Mouse (Mus musculus) c-Kit-positive CD71-positive TER-119-positive erythroid progenitor cells, embryonic 14.5 days (primary cell): Measurements from ENCODE around the gene Rpl35a.
A peak's percentile ranks its signal among the peaks of the same experiment; 100 is the strongest.
"Not testable (repeated sequence)": the region's sequence is repeated elsewhere in the genome, so short reads cannot be mapped to it uniquely, and the experiment has no call there.

Experiments
- DNase-seq: peaks from one replicate; pipeline ENCODE4 v3.0.0-alpha.2; 2013; ENCODE audit warnings: low spot score

Rpl35a gene

DNA sequence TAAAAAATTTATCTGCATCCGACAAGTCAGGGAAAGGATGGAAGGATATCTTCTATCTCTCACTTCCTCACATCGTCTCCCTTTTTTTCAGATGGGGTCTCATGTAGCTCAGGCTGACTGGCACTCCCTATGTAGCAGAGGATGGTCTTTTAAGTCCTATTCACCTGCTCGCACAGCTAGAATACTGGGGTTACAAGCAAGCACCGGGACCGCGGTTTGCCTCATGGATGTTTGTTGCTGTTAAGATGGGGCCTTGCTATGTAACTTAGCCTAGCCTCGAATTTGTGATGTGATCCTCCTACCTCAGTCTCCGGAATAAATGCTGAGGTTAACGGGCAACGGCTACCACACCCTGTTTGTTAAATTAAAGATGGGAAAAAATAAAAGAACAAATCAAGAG, 598 bp upstream of the Rpl35a start:
- no peak for DNase-seq

- peak; percentile 40 for DNase-seq
These were observed 533 bp downstream of the Rpl35a start for GRCm38 (mm10) chr16:33056786-33057185.

GRCm38 (mm10) chr16:33058033-33058432, 1.8 kb downstream of the Rpl35a start:
- DNase-seq = no peak

- not testable (repeated sequence) for DNase-seq
These were observed 2.4 kb downstream of the Rpl35a start for GRCm38 (mm10) chr16:33058656-33059055.

GRCm38 (mm10) chr16:33059471-33059870, 3.2 kb downstream of the Rpl35a start:
- no peak for DNase-seq

GRCm38 (mm10) chr16:33060926-33061325, 4.7 kb downstream of the Rpl35a start:
- peak; percentile 22 for DNase-seq

DNA sequence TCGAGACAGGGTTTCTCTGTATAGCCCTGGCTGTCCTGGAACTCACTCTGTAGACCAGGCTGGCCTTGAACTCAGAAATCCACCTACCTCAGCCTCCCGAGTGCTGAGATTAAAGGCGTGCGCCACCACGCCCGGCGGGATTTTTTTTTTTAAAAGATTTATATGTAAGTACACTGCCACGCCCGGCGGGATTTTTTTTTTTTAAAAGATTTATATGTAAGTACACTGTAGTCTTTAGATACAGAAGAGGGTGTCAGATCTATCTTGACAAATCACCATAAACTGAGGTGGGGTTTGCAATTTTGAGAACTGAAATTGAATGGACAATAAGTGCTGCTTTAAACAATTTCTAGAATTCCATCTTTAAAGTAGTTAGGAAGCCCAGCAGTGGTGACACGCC, 5.1 kb downstream of the Rpl35a start:
- peak; percentile 20 for DNase-seq

GRCm38 (mm10) chr16:33062024-33062681, 5.9 kb downstream of the Rpl35a start, which contains the start of gene Lmln:
TSS of gene Lmln (plus strand) at chr16:33062521.
- DNase-seq = peak; percentile 82

DNA sequence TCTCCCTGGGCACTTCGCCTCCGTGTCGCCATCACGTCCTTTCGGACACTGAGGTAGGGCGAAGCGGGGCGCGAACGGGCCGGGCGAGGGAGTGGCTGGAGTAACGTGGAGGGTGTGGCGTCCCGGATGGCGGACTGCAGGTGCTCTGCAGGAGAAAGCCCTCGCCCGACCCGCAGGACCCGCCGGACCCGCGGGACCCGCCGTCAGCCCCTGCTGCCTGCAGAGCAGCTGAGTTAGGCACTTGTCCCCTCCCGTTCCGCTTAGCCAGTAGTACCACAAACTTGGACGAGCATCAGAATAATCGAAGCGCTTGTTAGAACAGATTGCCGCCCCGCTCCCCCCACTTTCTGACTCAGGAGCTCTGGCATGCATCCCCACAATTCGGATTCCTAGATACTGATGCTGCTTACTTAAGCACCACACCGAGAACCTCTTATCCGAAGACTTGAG, 6.5 kb downstream of the Rpl35a start:
- DNase-seq = peak; percentile 30

GRCm38 (mm10) chr16:33063267-33063666, 7.0 kb downstream of the Rpl35a start:
- DNase-seq = peak; percentile 60

- DNase-seq = no peak
These were observed 8.4 kb downstream of the Rpl35a start for GRCm38 (mm10) chr16:33064636-33065035.

- DNase-seq = no peak
These were observed 14.7 kb downstream of the Rpl35a start for GRCm38 (mm10) chr16:33070928-33071327.

DNA sequence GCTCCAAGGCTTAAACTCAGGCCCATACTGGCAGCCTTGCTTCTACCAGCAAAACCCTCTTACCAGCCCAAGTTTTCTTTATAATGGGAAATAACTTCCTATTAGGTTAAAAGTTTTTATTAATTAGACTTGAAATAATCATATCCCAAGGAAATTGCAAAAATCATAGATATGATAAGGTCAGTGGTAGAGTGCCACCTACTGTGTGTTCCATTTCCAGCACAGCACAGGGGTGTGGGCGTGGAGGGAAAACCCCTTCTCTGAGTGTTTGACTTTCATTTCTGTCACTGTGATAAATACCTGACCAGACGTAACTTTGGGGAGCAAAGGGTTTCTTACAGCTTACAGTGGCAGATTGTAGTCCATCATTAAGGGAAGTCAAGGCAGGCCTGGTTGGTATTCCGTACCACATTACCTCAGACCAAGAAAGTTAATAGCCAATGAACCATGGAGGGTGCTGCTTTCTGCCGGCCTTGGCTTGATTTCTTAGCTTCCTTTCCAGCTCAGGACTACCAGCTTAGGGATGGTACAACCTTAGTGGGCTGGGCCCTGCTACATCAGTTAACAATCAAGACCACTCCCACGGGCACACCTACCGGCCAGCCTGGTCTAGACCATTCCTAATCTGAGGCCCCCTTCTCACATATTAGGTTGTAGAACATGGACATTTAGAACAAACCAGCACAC, 16.8 kb downstream of the Rpl35a start:
- DNase-seq = no peak

GRCm38 (mm10) chr16:33074967-33075366, 18.7 kb downstream of the Rpl35a start:
- no peak for DNase-seq

- no peak for DNase-seq
These were observed 19.8 kb downstream of the Rpl35a start for GRCm38 (mm10) chr16:33076078-33076477.

DNA sequence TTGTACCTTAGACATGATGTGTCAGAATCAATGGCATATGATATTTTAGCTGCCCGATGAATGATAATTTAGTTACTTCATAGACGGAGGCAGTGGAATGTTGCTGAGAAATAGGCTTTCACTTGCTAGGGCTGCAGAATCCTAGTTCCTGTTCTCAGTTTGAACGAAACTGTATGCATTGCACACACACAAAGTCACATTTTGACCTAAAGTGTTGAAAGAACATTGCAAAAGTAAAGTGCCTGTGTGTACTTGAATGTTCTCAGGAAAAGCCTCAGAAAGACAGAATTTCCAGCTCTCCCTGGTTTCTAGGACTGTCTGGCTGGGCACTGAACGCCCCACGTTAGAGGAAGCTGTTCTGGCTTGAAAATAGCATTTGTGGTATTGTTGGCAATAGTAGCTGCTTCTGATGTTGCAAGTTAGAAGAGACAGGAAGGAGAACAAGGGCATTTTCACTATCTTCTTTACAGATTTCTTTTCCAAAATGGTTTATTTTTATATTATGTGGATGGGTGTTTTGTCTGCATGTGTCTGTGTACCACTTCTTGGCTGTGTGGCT, 20.9 kb downstream of the Rpl35a start:
- DNase-seq = no peak

- no peak for DNase-seq
These were observed 23.8 kb downstream of the Rpl35a start for GRCm38 (mm10) chr16:33080063-33080462.

- no peak for DNase-seq
These were observed 26.7 kb downstream of the Rpl35a start for GRCm38 (mm10) chr16:33082951-33083350.

DNA sequence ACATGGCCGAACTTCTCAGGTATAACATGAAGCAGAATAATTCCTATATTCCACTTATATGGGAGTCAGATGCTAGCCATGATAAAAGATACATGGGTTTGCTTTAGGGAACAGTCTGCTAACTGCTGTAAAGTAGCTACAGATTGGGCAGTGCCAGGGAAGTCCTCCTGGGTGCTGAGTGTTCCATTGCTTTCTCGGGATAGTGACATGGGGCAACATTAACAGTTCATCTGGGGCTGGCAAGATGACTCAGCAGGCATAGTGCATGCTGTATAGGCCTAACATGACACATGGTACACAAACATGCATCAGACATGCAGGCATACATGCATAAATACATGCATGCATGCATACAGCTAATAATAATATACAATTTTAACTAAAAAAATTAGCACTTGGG, 27.7 kb downstream of the Rpl35a start:
- DNase-seq = no peak

DNA sequence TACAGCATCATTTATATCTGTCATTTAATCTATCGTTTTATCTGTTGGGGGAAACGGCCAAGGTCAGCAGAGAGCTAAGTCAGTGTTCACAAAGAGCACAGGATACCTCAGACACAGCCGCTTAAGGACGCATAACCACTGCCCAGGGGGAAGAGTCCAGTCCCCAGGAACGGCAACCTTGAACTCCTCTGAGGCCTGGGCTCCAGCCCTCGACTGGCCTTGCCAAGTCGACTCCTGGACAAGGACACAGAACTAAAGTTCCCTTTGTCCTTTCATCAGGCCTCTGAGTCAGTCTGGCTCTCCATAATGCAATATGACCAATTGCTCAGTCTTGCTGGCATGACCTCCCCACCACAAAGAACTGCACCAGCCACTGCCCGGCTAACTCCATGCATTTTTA, 29.4 kb downstream of the Rpl35a start:
- no peak for DNase-seq
